Mouse (Mus musculus): ENCODE data around the gene Gusb. TPM values are rescaled to one million over a fixed set of nuclear protein-coding genes. Genes with fewer than 3 reads are reported as not detected.

Gene Gusb
- polyA plus RNA-seq, 1 experiment, result 19.3 TPM

- no peak overlapping the region for H3K4me3 ChIP-seq (replicated peaks; ENCODE audit: insufficient read depth, low read depth, low read length)
- no peaks in the 10 kb centered on the region for H3K4me1 ChIP-seq (ENCODE audit: control insufficient read depth, insufficient read depth, low read length)
- no peaks in the 10 kb centered on the region for H3K27me3 ChIP-seq (ENCODE audit: control insufficient read depth, insufficient read depth, low read length)
- no peak overlapping the region for H3K27ac ChIP-seq (ENCODE audit: insufficient read depth, low read length)
- no peak for TF ChIP-seq CTCF (IDR thresholded peaks at IDR 0.05; ENCODE audit: borderline replicate concordance, insufficient read depth, low read depth, low read length)
- no peak for TF ChIP-seq POLR2A (IDR thresholded peaks at IDR 0.05; ENCODE audit: borderline replicate concordance, insufficient read depth, low read length)
- 78% methylated on average over 7 of the region's 7 CpGs for WGBS
- DNase-seq, result no peak
Measured at GRCm38 (mm10) chr5:130003229-130003628, 380 bp upstream of the Gusb start.

DNA sequence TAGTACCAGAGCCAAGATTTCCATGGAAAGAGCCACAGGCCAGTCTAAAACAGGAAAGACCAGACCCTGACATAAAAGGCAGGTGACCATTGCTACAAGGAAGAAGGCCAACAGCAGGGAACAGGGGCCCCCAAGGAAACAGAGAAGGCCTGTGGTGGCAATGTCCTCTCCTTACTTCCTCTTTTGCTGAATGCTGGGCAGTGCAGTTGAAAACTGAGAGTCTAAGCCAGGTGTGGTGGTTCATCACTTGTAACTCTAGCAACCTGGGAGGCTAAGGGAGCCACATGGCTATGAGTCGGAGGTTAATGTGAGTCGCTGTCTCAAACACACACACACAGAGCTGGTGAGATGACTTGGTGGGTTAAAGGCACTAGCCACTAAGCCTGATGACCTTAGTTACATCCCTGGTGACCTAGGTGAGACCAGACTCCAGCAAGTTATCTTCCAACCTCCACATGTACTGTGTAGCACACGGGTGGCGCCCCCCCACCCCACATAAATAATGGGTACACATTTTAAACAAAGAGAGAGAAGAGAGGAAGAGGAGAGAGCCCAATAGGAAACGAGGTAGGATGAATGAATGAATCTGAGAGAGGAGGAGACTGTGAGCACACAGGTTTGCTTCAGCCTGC lies 1.4 kb downstream of the Gusb start:
- DNase-seq, result no peak
- Histone ChIP-seq H3K27ac (ENCODE audit: insufficient read depth, low read length) (no peak overlapping the region), H3K27me3 (ENCODE audit: control insufficient read depth, insufficient read depth, low read length) (no peaks in the 10 kb centered on the region), H3K4me1 (ENCODE audit: control insufficient read depth, insufficient read depth, low read length) (no peaks in the 10 kb centered on the region), H3K4me3 (replicated peaks; ENCODE audit: insufficient read depth, low read depth, low read length) (no peak overlapping the region)
- WGBS, result 79% methylated on average over 5 of the region's 5 CpGs
- TF ChIP-seq POLR2A (IDR thresholded peaks at IDR 0.05; ENCODE audit: borderline replicate concordance, insufficient read depth, low read length), result no peak
- TF ChIP-seq CTCF (IDR thresholded peaks at IDR 0.05; ENCODE audit: borderline replicate concordance, insufficient read depth, low read depth, low read length), result no peak

- 90% methylated on average over 12 of the region's 12 CpGs for WGBS
- Histone ChIP-seq H3K27me3 (ENCODE audit: control insufficient read depth, insufficient read depth, low read length) (no peaks in the 10 kb centered on the region), H3K4me1 (ENCODE audit: control insufficient read depth, insufficient read depth, low read length) (no peaks in the 10 kb centered on the region), H3K27ac (ENCODE audit: insufficient read depth, low read length) (no peak overlapping the region), H3K4me3 (replicated peaks; ENCODE audit: insufficient read depth, low read depth, low read length) (no peak overlapping the region)
- no peak for DNase-seq
- TF ChIP-seq POLR2A (IDR thresholded peaks at IDR 0.05; ENCODE audit: borderline replicate concordance, insufficient read depth, low read length) (no peak), CTCF (IDR thresholded peaks at IDR 0.05; ENCODE audit: borderline replicate concordance, insufficient read depth, low read depth, low read length) (no peak)
Measured at GRCm38 (mm10) chr5:130000735-130001134, 2.1 kb downstream of the Gusb start.

GRCm38 (mm10) chr5:129999097-129999496 lies 3.8 kb downstream of the Gusb start:
- H3K4me3 ChIP-seq (replicated peaks; ENCODE audit: insufficient read depth, low read depth, low read length), result no peak overlapping the region
- 26% methylated on average over 4 of the region's 4 CpGs for WGBS
- TF ChIP-seq CTCF (IDR thresholded peaks at IDR 0.05; ENCODE audit: borderline replicate concordance, insufficient read depth, low read depth, low read length), result peak; percentile 96
- TF ChIP-seq POLR2A (IDR thresholded peaks at IDR 0.05; ENCODE audit: borderline replicate concordance, insufficient read depth, low read length), result no peak
- peak; percentile 58 to 64 for DNase-seq
- H3K4me1 ChIP-seq (ENCODE audit: control insufficient read depth, insufficient read depth, low read length), result no peaks in the 10 kb centered on the region
- no peaks in the 10 kb centered on the region for H3K27me3 ChIP-seq (ENCODE audit: control insufficient read depth, insufficient read depth, low read length)
- no peak overlapping the region for H3K27ac ChIP-seq (ENCODE audit: insufficient read depth, low read length)

- Histone ChIP-seq H3K4me1 (ENCODE audit: control insufficient read depth, insufficient read depth, low read length) (no peaks in the 10 kb centered on the region), H3K27me3 (ENCODE audit: control insufficient read depth, insufficient read depth, low read length) (no peaks in the 10 kb centered on the region), H3K27ac (ENCODE audit: insufficient read depth, low read length) (no peak overlapping the region), H3K4me3 (replicated peaks; ENCODE audit: insufficient read depth, low read depth, low read length) (no peak overlapping the region)
- TF ChIP-seq POLR2A (IDR thresholded peaks at IDR 0.05; ENCODE audit: borderline replicate concordance, insufficient read depth, low read length) (no peak), CTCF (IDR thresholded peaks at IDR 0.05; ENCODE audit: borderline replicate concordance, insufficient read depth, low read depth, low read length) (no peak)
- 63% methylated on average over 19 of the region's 19 CpGs for WGBS
- DNase-seq, result no peak
Measured at GRCm38 (mm10) chr5:129997700-129998099, 5.1 kb downstream of the Gusb start.

DNA sequence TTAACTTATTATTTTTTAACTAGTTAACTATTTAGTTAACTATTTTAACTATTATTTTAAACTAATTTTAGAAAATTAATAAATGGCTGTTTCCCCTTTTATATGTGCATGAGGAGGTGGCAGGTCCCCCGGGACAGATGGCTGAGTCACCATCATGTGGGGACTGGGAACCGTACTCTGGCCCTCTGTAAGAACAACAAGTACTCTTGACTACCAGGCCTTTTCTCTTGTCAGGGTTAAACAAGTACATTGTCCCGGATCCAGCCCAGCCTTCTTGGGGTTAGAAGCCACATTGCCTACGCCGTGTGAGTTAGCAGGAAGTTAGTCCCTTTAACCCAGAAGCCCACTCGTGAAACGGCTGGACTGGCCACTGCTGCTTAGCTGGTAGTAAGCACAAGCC lies 7.9 kb downstream of the Gusb start:
- 86% methylated on average over 7 of the region's 7 CpGs for WGBS
- Histone ChIP-seq H3K27ac (ENCODE audit: insufficient read depth, low read length) (no peak overlapping the region), H3K4me3 (replicated peaks; ENCODE audit: insufficient read depth, low read depth, low read length) (no peak overlapping the region), H3K27me3 (ENCODE audit: control insufficient read depth, insufficient read depth, low read length) (no peaks in the 10 kb centered on the region), H3K4me1 (ENCODE audit: control insufficient read depth, insufficient read depth, low read length) (no peaks in the 10 kb centered on the region)
- TF ChIP-seq CTCF (IDR thresholded peaks at IDR 0.05; ENCODE audit: borderline replicate concordance, insufficient read depth, low read depth, low read length), result no peak
- no peak for TF ChIP-seq POLR2A (IDR thresholded peaks at IDR 0.05; ENCODE audit: borderline replicate concordance, insufficient read depth, low read length)
- no peak for DNase-seq

DNA sequence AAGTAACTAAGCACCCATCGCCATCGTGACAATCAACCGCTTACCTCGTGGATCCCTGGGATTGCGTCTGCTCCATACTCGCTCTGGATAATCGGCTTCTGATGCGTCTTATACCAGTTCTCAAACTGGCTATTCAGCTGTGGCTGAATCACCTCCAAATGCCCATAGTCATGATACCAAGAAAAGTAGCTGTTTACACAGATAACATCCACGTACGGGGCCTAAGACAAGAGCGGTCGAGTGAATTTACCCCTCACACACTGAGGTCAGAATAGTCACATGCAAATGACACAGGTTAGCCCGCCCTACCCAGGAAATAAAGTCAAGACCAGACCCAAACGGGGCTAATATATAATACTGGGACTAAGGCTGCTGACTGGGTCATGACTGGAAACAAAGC lies 9.5 kb downstream of the Gusb start:
- no peak for TF ChIP-seq CTCF (IDR thresholded peaks at IDR 0.05; ENCODE audit: borderline replicate concordance, insufficient read depth, low read depth, low read length)
- TF ChIP-seq POLR2A (IDR thresholded peaks at IDR 0.05; ENCODE audit: borderline replicate concordance, insufficient read depth, low read length), result no peak
- Histone ChIP-seq H3K4me3 (replicated peaks; ENCODE audit: insufficient read depth, low read depth, low read length) (no peak overlapping the region), H3K4me1 (ENCODE audit: control insufficient read depth, insufficient read depth, low read length) (no peaks in the 10 kb centered on the region), H3K27ac (ENCODE audit: insufficient read depth, low read length) (no peak overlapping the region), H3K27me3 (ENCODE audit: control insufficient read depth, insufficient read depth, low read length) (no peaks in the 10 kb centered on the region)
- DNase-seq, result no peak
- 95% methylated on average over 14 of the region's 14 CpGs for WGBS

DNA sequence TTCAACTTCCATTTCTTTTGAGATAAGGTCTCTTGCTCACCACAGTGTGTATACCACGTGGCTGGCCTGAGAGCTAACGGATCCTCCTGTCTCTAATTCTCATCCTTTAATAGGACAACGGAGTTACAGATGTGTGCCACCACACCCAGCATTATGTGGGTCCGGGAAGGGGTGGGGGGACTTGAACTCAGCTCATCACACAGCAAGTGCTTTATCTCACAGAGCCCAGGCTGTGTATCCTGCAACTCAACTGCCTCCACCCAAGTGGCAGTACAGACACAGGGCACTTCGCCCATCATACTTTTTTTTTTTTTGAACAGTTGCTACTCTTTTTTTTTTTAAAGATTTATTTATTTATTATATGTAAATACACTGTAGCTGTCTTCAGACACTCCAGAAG lies 11.0 kb downstream of the Gusb start:
- Histone ChIP-seq H3K4me1 (ENCODE audit: control insufficient read depth, insufficient read depth, low read length) (no peaks in the 10 kb centered on the region), H3K4me3 (replicated peaks; ENCODE audit: insufficient read depth, low read depth, low read length) (no peak overlapping the region), H3K27me3 (ENCODE audit: control insufficient read depth, insufficient read depth, low read length) (no peaks in the 10 kb centered on the region), H3K27ac (ENCODE audit: insufficient read depth, low read length) (no peak overlapping the region)
- TF ChIP-seq CTCF (IDR thresholded peaks at IDR 0.05; ENCODE audit: borderline replicate concordance, insufficient read depth, low read depth, low read length) (no peak), POLR2A (IDR thresholded peaks at IDR 0.05; ENCODE audit: borderline replicate concordance, insufficient read depth, low read length) (no peak)
- DNase-seq, result no peak
- 99% methylated on average over 5 of the region's 5 CpGs for WGBS

Data from cerebellum, adult 2 months (tissue).